Mouse (Mus musculus) small intestine, adult 2 months (tissue): Measurements from ENCODE around the gene Pfkfb3.

Experiments used
- CTCF ChIP-seq: fragments of 200-500 bp; IDR thresholded peaks from 2 replicates; pipeline ENCODE4 v1.5.1; 2012; ENCODE audit warnings: low read depth, mild to moderate bottlenecking, control low read depth, inconsistent platforms, low read length, moderate library complexity, mixed read lengths; ENCODE audit not compliant: insufficient replicate concordance, insufficient read length; ENCODE audit errors: extremely low read depth
- POLR2A ChIP-seq: fragments of 200-500 bp; IDR thresholded peaks from 2 replicates; pipeline ENCODE4 v1.6.1; 2012; ENCODE audit warnings: low read depth, mild to moderate bottlenecking, control low read depth, inconsistent platforms, low read length, moderate library complexity

- TF ChIP-seq CTCF (no peak), POLR2A (no peak)
Measured at GRCm38 (mm10) chr2:11530101-11530500, 23.8 kb downstream of the Pfkfb3 start.
